Mouse (Mus musculus): Measurements from ENCODE around the gene AI413582.

DNA sequence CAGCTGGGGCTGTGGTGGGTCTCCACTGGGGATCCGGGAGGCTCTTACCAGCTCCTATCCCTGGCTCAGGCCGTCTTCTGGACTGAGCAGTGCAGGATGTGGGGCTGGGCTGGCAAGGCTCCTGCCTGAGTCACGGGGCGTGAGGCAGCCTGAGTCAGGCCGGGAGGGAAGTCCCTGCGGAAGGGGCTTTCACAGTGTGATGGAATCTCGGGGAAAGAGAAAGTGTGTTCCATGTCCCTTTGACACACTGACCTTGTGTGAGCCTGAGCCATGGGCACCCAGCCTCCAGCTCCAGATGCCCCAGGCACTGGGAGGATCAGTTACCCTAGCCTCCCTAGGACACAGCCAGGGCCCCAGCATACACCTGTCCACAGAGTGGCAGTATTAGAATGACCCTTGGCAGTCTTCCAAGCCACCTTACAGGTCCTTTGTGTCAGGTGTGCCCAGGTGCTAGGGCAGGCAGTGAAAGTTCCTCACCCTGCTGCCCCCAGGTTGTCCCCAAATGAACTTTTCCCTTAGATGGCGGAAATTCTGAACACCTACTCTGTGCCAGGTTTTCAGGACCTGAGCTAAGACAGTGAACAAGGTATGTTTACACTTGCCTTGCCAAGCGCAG, 18.2 kb downstream of the AI413582 start:
- no peak for TF ChIP-seq POLR2A (IDR thresholded peaks at IDR 0.05; ENCODE audit: borderline replicate concordance, insufficient read depth, low read length)
- TF ChIP-seq CTCF (IDR thresholded peaks at IDR 0.05; ENCODE audit: borderline replicate concordance, insufficient read depth, low read depth, low read length) = no peak
